Mouse (Mus musculus) hindbrain, embryonic 16.5 days (tissue): ENCODE measurements around the gene Snorc. TPM values are rescaled to one million over a fixed set of nuclear protein-coding genes. Genes with fewer than 3 reads are reported as not detected.

Experiments used
- ATAC-seq: fragments of 200-750 bp; cut with Nextera tagmentation; 2 replicates; pipeline ENCODE4 v1.8.0; 2017; ENCODE audit warnings: moderate TSS enrichment, moderate library complexity
- H3K27ac ChIP-seq: fragments of 300-500 bp; sonication (generic); 2 replicates; pipeline ENCODE4 v1.5.1; 2014; ENCODE audit warnings: low read depth, mild to moderate bottlenecking, control low read depth, low read length, moderate library complexity
- H3K27me3 ChIP-seq: fragments of 300-500 bp; sonication (generic); replicated peaks from 2 replicates; pipeline ENCODE4 v1.6.1; 2014; ENCODE audit warnings: low read length; ENCODE audit not compliant: control insufficient read depth, insufficient read depth
- H3K36me3 ChIP-seq: fragments of 300-500 bp; sonication (generic); 2 replicates; pipeline ENCODE4 v1.6.1; 2014; ENCODE audit warnings: mild to moderate bottlenecking, low read length, moderate library complexity, mixed read lengths; ENCODE audit not compliant: control insufficient read depth, insufficient read depth
- H3K4me1 ChIP-seq: fragments of 300-500 bp; sonication (generic); 2 replicates; pipeline ENCODE4 v1.6.1; 2014; ENCODE audit warnings: low read depth, low read length; ENCODE audit not compliant: control insufficient read depth, insufficient read depth
- H3K4me2 ChIP-seq: fragments of 300-500 bp; sonication (generic); 2 replicates; pipeline ENCODE4 v1.6.1; 2014; ENCODE audit warnings: mild to moderate bottlenecking, low read length, control low read depth, moderate library complexity
- H3K4me3 ChIP-seq: fragments of 300-500 bp; sonication (generic); 2 replicates; pipeline ENCODE4 v1.5.1; 2014; ENCODE audit warnings: mild to moderate bottlenecking, low read length, control low read depth, moderate library complexity
- H3K9ac ChIP-seq: fragments of 300-500 bp; sonication (generic); 2 replicates; pipeline ENCODE4 v1.6.1; 2014; ENCODE audit warnings: low read depth, mild to moderate bottlenecking, control low read depth, low read length, moderate library complexity
- H3K9me3 ChIP-seq: fragments of 300-500 bp; sonication (generic); 2 replicates; pipeline ENCODE4 v1.6.1; 2014; ENCODE audit warnings: mild to moderate bottlenecking, low read length, moderate library complexity; ENCODE audit not compliant: control insufficient read depth
- WGBS: fragments of 180-500 bp; shearing (Covaris S2); extraction: QIAGEN DNeasy Blood & Tissue Kit; methylation state at CpG from one replicate; pipeline ENCODE4 v1.1.7; 2014; 5-methylcytosine and 5-hydroxymethylcytosine counted together
- polyA plus RNA-seq: library from polyadenylated mRNA; unstranded; fragments of >200 nt; fragmentation: Nextera tagmentation; extraction: Ambion mirVana; gene quantifications from 2 replicates; pipeline ENCODE4 v1.2.1, GENCODE M21; 2015

Snorc gene
- polyA plus RNA-seq, 1 experiment from 2014 or later, result 1.2 TPM

DNA sequence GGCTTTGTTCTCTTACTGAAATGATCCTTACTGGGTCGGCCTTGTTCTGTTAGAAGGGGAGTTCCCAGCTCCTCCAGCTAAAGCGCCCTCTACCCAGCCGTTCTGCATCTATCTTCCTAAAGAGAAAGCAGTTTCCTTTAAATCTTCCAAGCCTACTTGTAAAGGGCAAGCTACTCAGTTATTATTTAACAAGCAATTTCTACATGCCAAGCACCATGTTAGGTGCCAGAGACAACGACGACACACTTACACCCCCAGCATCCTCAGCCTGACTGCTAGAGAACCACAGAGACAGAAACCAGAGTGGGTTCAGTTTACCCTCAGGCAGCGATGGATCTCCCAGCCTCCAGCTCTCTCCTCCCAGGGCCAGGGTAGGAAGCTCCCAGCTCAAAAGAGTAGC is 37.8 kb downstream of the Snorc start:
- WGBS, result 64% methylated on average over 6 of the region's 6 CpGs
- ATAC-seq, result no peak

DNA sequence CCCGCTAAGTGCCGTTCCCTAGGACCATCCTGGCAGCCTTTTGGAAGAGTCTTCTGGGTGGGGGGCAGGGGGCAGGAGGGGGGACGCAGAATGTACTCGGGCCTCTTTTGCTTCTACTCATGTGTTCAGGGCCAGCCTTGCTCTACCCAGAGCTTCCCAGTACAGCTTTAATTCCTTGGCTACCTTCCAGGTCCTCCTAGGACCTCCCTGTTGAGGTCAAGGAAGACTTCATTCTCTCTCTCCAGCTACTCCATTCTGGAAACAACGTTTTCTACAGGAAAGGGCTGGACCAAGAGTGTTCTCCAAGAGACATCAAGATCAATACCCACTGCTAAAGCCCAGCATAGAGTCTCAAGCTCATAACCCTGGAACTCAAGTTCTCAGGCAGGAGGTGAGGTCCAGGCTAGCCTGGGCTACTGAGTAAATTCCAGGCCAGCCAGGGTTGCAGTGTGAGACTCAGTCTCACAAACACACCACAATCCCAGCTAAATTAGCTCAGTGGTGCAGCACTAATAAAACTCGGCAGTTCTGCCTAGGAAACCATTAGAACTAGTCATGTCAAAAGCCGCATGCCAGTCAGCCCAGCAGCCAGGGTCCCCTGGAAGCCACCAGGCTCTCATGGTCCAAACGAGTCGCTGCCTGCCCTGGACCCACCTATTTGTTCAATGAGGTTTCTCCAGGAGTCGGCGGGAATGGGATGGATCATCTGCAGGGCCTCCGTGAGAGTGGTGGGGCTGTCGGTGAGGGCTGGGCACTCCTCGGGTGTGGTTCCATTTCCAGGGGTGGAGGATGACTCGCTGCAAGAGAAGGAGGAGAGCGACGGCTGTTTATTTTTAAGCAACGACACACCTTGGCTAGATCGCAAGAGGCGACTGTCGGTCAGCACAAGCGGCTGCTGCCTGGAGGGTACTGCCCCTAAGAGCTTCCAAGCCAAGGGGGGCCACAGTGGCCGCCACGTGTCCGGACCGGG is 38.8 kb downstream of the Snorc start:
- H3K27ac ChIP-seq, result no peak overlapping the region
- H3K4me1 ChIP-seq, result peaks cover 15% of the 10 kb centered on the region
- peak overlapping the region; percentile 94 for H3K4me2 ChIP-seq
- H3K4me3 ChIP-seq, result peak overlapping the region; percentile 84
- ATAC-seq, result no peak
- H3K27me3 ChIP-seq, result peaks cover 5% of the 10 kb centered on the region; the same call in 1 of the 2 replicates
- no peaks in the 10 kb centered on the region for H3K9me3 ChIP-seq
- peak overlapping the region; percentile 87 for H3K9ac ChIP-seq
- 17% methylated on average over 26 of the region's 26 CpGs for WGBS
- H3K36me3 ChIP-seq, result no peaks in the 10 kb centered on the region

More for the DNA sequence above, 37.8 kb downstream of the Snorc start:
- H3K4me2 ChIP-seq, result no peak overlapping the region
- no peaks in the 10 kb centered on the region for H3K36me3 ChIP-seq
- H3K9me3 ChIP-seq, result no peaks in the 10 kb centered on the region
- no peak overlapping the region for H3K9ac ChIP-seq
- H3K27me3 ChIP-seq, result peaks cover 5% of the 10 kb centered on the region; the same call in 1 of the 2 replicates
- H3K4me3 ChIP-seq, result no peak overlapping the region
- H3K27ac ChIP-seq, result no peak overlapping the region
- peaks cover 15% of the 10 kb centered on the region for H3K4me1 ChIP-seq

DNA sequence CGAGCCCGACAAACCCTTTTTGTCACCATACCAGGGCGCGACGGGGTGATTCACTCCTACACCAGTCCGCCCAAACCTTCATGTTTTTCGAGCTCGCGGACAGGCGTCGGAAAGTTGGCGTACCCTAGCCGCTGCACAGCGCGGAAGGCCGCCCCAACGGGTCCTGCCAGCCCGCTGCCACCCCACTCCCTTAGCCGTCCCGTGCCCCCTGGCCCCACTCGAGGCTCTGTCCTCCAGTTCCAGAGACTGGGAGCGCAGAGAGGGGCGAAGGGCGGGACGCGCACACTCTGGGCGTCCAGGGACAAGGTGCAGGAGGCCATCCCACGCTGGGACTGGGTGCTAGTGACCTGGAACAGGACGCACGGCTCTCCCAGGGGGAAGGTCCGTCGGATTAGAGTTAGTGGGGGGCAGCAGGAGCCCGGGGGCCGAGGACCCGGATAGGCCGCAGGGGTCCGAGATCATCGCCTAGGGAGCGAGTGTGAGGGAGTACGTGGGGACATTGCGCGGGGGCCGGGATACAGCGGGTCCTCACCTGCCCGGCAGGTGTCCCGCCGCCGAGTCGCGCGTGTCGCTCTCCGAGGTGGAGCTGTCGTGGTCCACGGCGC is 39.6 kb downstream of the Snorc start, which contains the start of gene Neu2:
TSS of gene Neu2 (plus strand) at position 329 of the 605 bp plus-strand sequence.
- Histone ChIP-seq H3K36me3 (no peaks in the 10 kb centered on the region), H3K9me3 (no peaks in the 10 kb centered on the region), H3K27ac (peak within 1 kb of the TSS; percentile 20; the same call in 1 of the 2 replicates), H3K4me2 (peak within 1 kb of the TSS; percentile 94), H3K9ac (peak within 1 kb of the TSS; percentile 87), H3K27me3 (peaks cover 5% of the 10 kb centered on the region; the same call in 1 of the 2 replicates), H3K4me3 (peak within 1 kb of the TSS; percentile 84), H3K4me1 (peaks cover 15% of the 10 kb centered on the region)
- peak; percentile 15 for ATAC-seq
- WGBS, result under 1% methylated on average over 53 of the region's 56 CpGs

DNA sequence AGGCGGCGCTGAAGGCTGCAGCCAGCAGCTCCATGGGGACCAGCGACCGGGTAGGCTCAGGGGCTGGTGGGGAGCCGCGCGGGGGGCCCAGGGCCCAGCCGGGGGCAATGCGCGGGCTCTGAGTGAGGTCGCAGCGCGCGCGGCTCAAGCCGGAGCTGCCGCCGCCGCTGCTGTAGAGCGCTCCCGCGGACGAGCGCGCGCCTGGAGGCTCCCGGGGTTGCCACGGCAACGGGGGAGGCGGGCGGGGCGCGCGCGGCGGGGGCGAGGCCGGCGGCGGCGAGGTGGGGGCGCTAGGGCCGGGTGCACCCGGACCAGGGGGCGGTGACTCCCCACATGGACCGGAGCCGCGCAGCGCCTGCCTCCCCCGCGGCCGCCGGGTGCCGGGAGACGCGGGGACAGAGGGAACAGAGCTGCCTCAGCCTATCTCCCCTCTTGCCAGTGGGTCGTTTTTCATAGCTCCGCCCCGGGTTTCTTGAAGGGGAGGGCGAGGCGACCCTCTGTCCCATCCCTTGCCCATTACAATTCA is 40.2 kb downstream of the Snorc start:
- Histone ChIP-seq H3K36me3 (no peaks in the 10 kb centered on the region), H3K27ac (peak overlapping the region; percentile 20; the same call in 1 of the 2 replicates), H3K4me1 (peaks cover 15% of the 10 kb centered on the region), H3K4me2 (peak overlapping the region; percentile 94), H3K4me3 (peak overlapping the region; percentile 84), H3K27me3 (peaks cover 5% of the 10 kb centered on the region; the same call in 1 of the 2 replicates), H3K9me3 (no peaks in the 10 kb centered on the region), H3K9ac (peak overlapping the region; percentile 87)
- 1% methylated on average over 21 of the region's 61 CpGs for WGBS
- peak; percentile 93 for ATAC-seq

DNA sequence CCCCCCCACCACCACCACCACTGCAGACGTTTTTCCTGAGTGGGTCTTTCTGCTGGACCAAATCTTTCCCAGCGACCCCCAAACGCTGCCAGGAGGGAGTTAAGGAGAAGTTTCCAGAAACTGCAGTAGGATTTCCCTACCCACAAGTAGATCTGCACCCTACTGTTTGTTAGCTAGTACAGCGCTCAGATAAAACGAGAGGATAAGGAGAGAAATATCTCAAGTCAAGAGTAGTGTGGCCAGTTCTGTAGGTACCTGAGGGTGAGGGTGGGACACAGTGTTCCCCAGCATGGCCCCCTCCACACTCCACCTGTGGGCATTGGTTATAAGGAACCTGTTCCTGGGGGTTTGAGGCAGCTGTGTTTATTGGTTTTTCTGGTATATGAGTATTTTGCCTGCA is 40.8 kb downstream of the Snorc start:
- Histone ChIP-seq H3K9ac (no peak overlapping the region; the same call in 1 of the 2 replicates), H3K36me3 (no peaks in the 10 kb centered on the region), H3K27me3 (peaks cover 5% of the 10 kb centered on the region; the same call in 1 of the 2 replicates), H3K4me2 (peak overlapping the region; percentile 94), H3K4me3 (peak overlapping the region; percentile 84), H3K9me3 (no peaks in the 10 kb centered on the region), H3K4me1 (peaks cover 15% of the 10 kb centered on the region), H3K27ac (no peak overlapping the region)
- WGBS, result 15% methylated on average over 5 of the region's 5 CpGs
- ATAC-seq, result no peak

DNA sequence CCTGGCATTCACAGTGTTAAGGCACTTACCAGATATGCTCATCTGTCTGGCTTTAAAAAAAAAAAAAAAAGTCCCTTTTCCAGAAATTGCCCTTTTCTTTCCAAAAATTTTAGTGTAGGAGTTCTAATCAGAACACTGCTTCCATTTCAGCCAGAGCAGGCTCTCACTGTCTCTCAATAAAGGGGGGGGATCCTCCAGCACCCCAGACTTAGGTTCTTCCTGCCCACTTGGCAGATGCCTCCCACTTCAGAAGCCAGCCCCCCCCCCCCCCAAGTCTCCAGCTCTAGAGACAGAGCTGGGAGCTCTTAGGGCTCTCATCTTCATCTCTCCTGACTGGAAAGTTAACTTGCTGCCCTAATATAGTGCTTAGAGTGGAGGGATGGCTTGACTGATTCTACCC is 50.4 kb downstream of the Snorc start:
- H3K4me2 ChIP-seq, result peak overlapping the region; percentile 37
- no peak for ATAC-seq

DNA sequence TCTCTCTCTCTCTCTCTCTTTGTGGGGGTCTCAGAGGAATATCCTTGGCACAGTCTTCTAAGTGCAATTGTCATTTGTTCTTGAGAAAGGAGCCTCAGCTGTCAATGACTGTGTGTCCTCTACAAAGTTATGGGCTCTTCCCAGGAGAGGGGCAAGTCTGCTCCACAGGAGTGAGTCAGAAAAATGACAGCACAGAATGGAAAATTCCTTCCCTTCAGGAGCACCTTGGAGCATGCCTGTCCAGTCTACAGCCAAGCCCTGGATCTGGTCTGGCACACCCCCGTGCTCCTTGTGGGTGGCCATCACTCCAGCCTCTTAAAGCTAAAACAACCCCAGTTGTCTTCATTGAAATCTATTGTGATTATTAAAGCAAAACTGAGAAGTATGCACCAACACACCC is 51.5 kb downstream of the Snorc start:
- Histone ChIP-seq H3K27ac (no peak overlapping the region), H3K9me3 (no peaks in the 10 kb centered on the region), H3K4me1 (0 out of 2 replicates have a peak, but pooled peaks cover 2% of the 10 kb centered on the region), H3K4me3 (no peak overlapping the region), H3K9ac (no peak overlapping the region), H3K36me3 (no peaks in the 10 kb centered on the region), H3K4me2 (no peak overlapping the region), H3K27me3 (no peaks in the 10 kb centered on the region)
- WGBS, result 57% methylated on average over 1 of the region's 1 CpGs
- no peak for ATAC-seq

More for the DNA sequence above, 50.4 kb downstream of the Snorc start:
- no peak overlapping the region for H3K9ac ChIP-seq
- no peaks in the 10 kb centered on the region for H3K27me3 ChIP-seq
- H3K9me3 ChIP-seq, result no peaks in the 10 kb centered on the region
- H3K4me1 ChIP-seq, result 0 out of 2 replicates have a peak, but pooled peaks cover 2% of the 10 kb centered on the region
- no peak overlapping the region for H3K4me3 ChIP-seq
- no peaks in the 10 kb centered on the region for H3K36me3 ChIP-seq
- no peak overlapping the region for H3K27ac ChIP-seq

DNA sequence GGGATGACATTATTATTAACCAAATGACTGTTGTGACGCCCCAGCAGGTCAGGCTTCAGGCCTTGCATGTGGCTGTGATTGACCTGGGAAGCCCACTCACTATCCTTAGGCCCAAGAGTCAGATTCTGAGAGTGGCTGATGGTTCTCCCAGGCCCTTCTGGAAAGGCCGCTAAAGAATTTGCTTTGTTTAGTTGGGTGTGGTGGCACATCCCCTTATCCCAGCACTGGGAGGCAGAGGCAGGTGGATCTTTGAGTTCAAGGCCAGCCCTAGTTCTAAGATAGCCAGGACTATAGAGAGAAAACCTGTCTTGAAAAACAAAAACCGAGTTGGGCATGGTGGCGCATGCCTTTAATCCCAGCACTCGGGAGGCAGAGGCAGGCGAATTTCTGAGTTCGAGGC is 55.0 kb downstream of the Snorc start:
- Histone ChIP-seq H3K4me2 (no peak overlapping the region), H3K27ac (no peak overlapping the region), H3K27me3 (no peaks in the 10 kb centered on the region), H3K4me1 (0 out of 2 replicates have a peak, but pooled peaks cover 2% of the 10 kb centered on the region), H3K9ac (no peak overlapping the region), H3K36me3 (no peaks in the 10 kb centered on the region), H3K4me3 (no peak overlapping the region), H3K9me3 (no peaks in the 10 kb centered on the region)
- ATAC-seq, result no peak
- 93% methylated on average over 7 of the region's 7 CpGs for WGBS
